ENCODE assay signal across 28 mouse cellular contexts in the genomic region with DNA sequence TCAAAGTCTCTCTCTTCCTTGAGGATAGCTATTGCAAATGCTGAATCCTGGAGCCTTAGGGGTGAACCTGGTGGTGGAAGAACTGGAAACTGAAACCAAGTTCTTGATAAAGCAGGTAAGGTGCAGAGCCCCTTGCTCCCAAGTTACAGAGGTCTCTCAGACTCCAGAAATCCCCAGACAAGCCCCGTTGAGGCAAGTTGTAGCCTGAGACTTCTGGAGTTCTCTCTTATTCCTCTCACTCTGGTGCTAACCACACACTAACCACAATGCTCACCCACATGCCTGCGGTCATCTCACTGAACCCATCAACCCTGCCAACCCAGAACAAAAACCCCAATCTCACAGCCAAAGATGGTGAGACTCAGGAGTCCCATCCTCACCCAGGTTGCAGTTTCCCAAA. TPM values are rescaled to one million over a fixed set of nuclear protein-coding genes. Genes with fewer than 3 reads are reported as not detected.
DNase-seq lines count a peak whose midpoint lies in the region; ATAC-seq and TF ChIP-seq lines count a peak whose summit lies in the region.
"Had no signal": no experiment of that assay in that cellular context is flagged by ENCODE, and none has a peak within 500 bp of the region (broad histone marks: within the 10 kb centered on the region; RNA-seq: fewer than 3 reads in every experiment).

No protein-coding gene starts in this region.

- H3K4me3 ChIP-seq in thymus, adult 2 months (ENCODE audit: control insufficient read depth, insufficient read depth, low read length) = no peak overlapping the region
- no peak overlapping the region for H3K4me3 ChIP-seq in myocyte
- H3K4me3 ChIP-seq in gastrocnemius, adult 2 months = no peak overlapping the region
- H3K4me3 ChIP-seq: embryonic facial prominence, embryonic 12.5 days; forebrain, embryonic 12.5 days; heart, embryonic 15.5 days; hindbrain, embryonic 13.5 days; liver, embryonic 13.5 days; neural tube, embryonic 15.5 days had no signal

- WGBS in thymus, adult 2 months = 12% methylated on average over 2 of the region's 2 CpGs

- TF ChIP-seq CTCF in thymus, adult 2 months (IDR thresholded peaks at IDR 0.05; ENCODE audit: borderline replicate concordance, control insufficient read depth, extremely low read depth, insufficient read depth, low read length, poor library complexity) = no peak
- no peak for TF ChIP-seq CTCF in gastrocnemius, adult 2 months (IDR thresholded peaks at IDR 0.05)

- intact Hi-C loops in gastrocnemius, adult 2 months (cut with DNase I) = loop anchor here (5.0 kb wide), 1 partner anchor 72 kb away; a partner anchor contains a TSS

- peak; percentile 43 for DNase-seq in thymus, adult 2 months
- no peak for DNase-seq in thymus, adult 18-20 months
- DNase-seq in thymus, postnatal 14 days = peak; percentile 55
- no peak for DNase-seq in gastrocnemius, adult 2 months
- no peak for DNase-seq in urinary bladder, postnatal 4 days (ENCODE audit: low spot score in 2 of 2)
- DNase-seq: adrenal gland, adult 8-10 months; cerebellum, adult 2 months; cerebellum, postnatal 25 days; heart, postnatal 36 days; kidney, adult 9 months; kidney, postnatal 25 days; liver, embryonic 13.5 days; lung, embryonic 14.5 days; midbrain, embryonic 14.5 days had no signal

- peaks cover 23% of the 10 kb centered on the region for H3K79me2 ChIP-seq in myocyte (ENCODE audit: control insufficient read depth, insufficient read depth)

- H3K27me3 ChIP-seq in thymus, adult 2 months (ENCODE audit: control insufficient read depth, insufficient read depth, low read length) = no peaks in the 10 kb centered on the region
- peaks cover 9% of the 10 kb centered on the region for H3K27me3 ChIP-seq in myocyte (ENCODE audit: control insufficient read depth, insufficient read depth, insufficient read length)
- H3K27me3 ChIP-seq: embryonic facial prominence, embryonic 12.5 days; heart, embryonic 15.5 days; hindbrain, embryonic 13.5 days; liver, embryonic 13.5 days; neural tube, embryonic 15.5 days had no signal

- no peak overlapping the region for H3ac ChIP-seq in myocyte (ENCODE audit: control insufficient read depth, insufficient read length)

- peak overlapping the region; percentile 42 for H3K4me2 ChIP-seq in myocyte (ENCODE audit: low read depth)
- H3K4me2 ChIP-seq: embryonic facial prominence, embryonic 12.5 days; forebrain, embryonic 12.5 days; heart, embryonic 15.5 days; hindbrain, embryonic 13.5 days; lung, embryonic 14.5 days; neural tube, embryonic 15.5 days had no signal

- H3K27ac ChIP-seq in thymus, adult 2 months (ENCODE audit: control insufficient read depth, insufficient read depth, low read length) = peak overlapping the region; percentile 78
- H3K27ac ChIP-seq in gastrocnemius, adult 2 months = no peak overlapping the region
- H3K27ac ChIP-seq: embryonic facial prominence, embryonic 12.5 days; forebrain, embryonic 12.5 days; heart, embryonic 15.5 days; hindbrain, embryonic 13.5 days had no signal

- peaks cover 38% of the 10 kb centered on the region for H3K4me1 ChIP-seq in thymus, adult 2 months (replicated peaks; ENCODE audit: control insufficient read depth, insufficient read depth, low read length)

- H3K36me3 ChIP-seq in thymus, adult 2 months (ENCODE audit: control insufficient read depth, insufficient read depth, low read length) = no peaks in the 10 kb centered on the region
- H3K36me3 ChIP-seq in myocyte (ENCODE audit: control insufficient read depth, insufficient read depth) = no peaks in the 10 kb centered on the region
- H3K36me3 ChIP-seq: heart, embryonic 15.5 days had no signal

- ATAC-seq in cerebellum, adult (ENCODE audit: insufficient number of reproducible peaks, low FRiP score, low TSS enrichment) = no peak
- ATAC-seq: activated CD4-positive, CD25-positive, alpha-beta regulatory T cell, adult 4 months had no signal

- TF ChIP-seq POLR2A in thymus, adult 2 months (IDR thresholded peaks at IDR 0.05; ENCODE audit: control insufficient read depth, extremely low read depth, insufficient read depth, low read length, poor library complexity) = no peak
- TF ChIP-seq POLR2A in myocyte (IDR thresholded peaks at IDR 0.05; ENCODE audit: insufficient read length, low read depth) = no peak

TF ChIP-seq in myocyte, 11 proteins besides CTCF, POLR2A, EP300 and RAD21:
- TF ChIP-seq REST (IDR thresholded peaks at IDR 0.05; ENCODE audit: insufficient read depth, insufficient read length) = no peak
- no peak for TF ChIP-seq POLR2AphosphoS2 (IDR thresholded peaks at IDR 0.05; ENCODE audit: insufficient read length, low read depth)
- TF ChIP-seq MAX (IDR thresholded peaks at IDR 0.05; ENCODE audit: low read depth) = no peak
- no peak for TF ChIP-seq MYOG (IDR thresholded peaks at IDR 0.05; ENCODE audit: control insufficient read depth in 1 of 3, insufficient read depth in 1 of 3, insufficient read length in 2 of 3, low read depth in 2 of 3)
- no peak for TF ChIP-seq CEBPB (IDR thresholded peaks at IDR 0.05; ENCODE audit: insufficient read depth, poor library complexity, severe bottlenecking)
- no peak for TF ChIP-seq TCF3 (IDR thresholded peaks at IDR 0.05; ENCODE audit: insufficient read length, low read depth)
- TF ChIP-seq USF1 (IDR thresholded peaks at IDR 0.05; ENCODE audit: low read depth) = no peak
- TF ChIP-seq MYOD1 (IDR thresholded peaks at IDR 0.05; ENCODE audit: control insufficient read depth in 1 of 3, insufficient read length in 2 of 3, low read depth in 2 of 3) = no peak
- TF ChIP-seq E2F4 (IDR thresholded peaks at IDR 0.05; ENCODE audit: insufficient read depth) = no peak
- no peak for TF ChIP-seq SRF (IDR thresholded peaks at IDR 0.05; ENCODE audit: control insufficient read depth, insufficient read length, low read depth)

RNA-seq across cellular contexts. Expression of a gene that starts 1.4 kb away (rescaled TPM):
- polyA plus RNA-seq in thymus, adult 2 months (2012; rRNA removed) = 0.75 and 0.96 TPM in 2 replicates
- polyA plus RNA-seq in myocyte (2012; fragmentation: generic; extraction: Trizol) = 0.02 TPM
- not detected for total RNA-seq in gastrocnemius, adult 2 months (2021)
- total RNA-seq: ES-E14; gastrocnemius, postnatal 4 days; heart, adult 8-10 months; heart, postnatal 36 days; megakaryocyte-erythroid progenitor cell, adult 5-6 weeks had no signal
- polyA plus RNA-seq: C2C12; embryonic facial prominence, embryonic 12.5 days; intestine, embryonic 14.5 days; lung, embryonic 14.5 days had no signal

RNA-seq across cellular contexts. Expression of a gene that starts 1.6 kb away (rescaled TPM):
- polyA plus RNA-seq in thymus, adult 2 months (2012; rRNA removed) = 410 and 472 TPM in 2 replicates
- 173 TPM for polyA plus RNA-seq in myocyte (2012; fragmentation: generic; extraction: Trizol)
- total RNA-seq in gastrocnemius, adult 2 months (2021) = 10 to 100 TPM; 69.0 to 75.6 TPM

RNA-seq across cellular contexts. Expression of a gene that starts 19.0 kb away (rescaled TPM):
- 72.7 and 78.5 TPM in 2 replicates for polyA plus RNA-seq in thymus, adult 2 months (2012; rRNA removed)
- polyA plus RNA-seq in myocyte (2012; fragmentation: generic; extraction: Trizol) = 53.8 TPM
- 10 to 100 TPM; 41.1 to 41.6 TPM for total RNA-seq in gastrocnemius, adult 2 months (2021)

RNA-seq across cellular contexts. Expression of a gene that starts 19.1 kb away (rescaled TPM):
- 33.8 and 36.4 TPM in 2 replicates for polyA plus RNA-seq in thymus, adult 2 months (2012; rRNA removed)
- polyA plus RNA-seq in myocyte (2012; fragmentation: generic; extraction: Trizol) = 34.9 TPM
- 10 to 100 TPM; 12.4 to 16.1 TPM for total RNA-seq in gastrocnemius, adult 2 months (2021)

RNA-seq across cellular contexts. Expression of a gene that starts 24.7 kb away (rescaled TPM):
- 799 and 817 TPM in 2 replicates for polyA plus RNA-seq in thymus, adult 2 months (2012; rRNA removed)
- polyA plus RNA-seq in myocyte (2012; fragmentation: generic; extraction: Trizol) = 2,027 TPM
- total RNA-seq in gastrocnemius, adult 2 months (2021) = 100 to 1,000 TPM; 261 to 309 TPM

Comparison
In these comparisons a context has a peak if more than half of its experiments do, and no peak if none do; other contexts are left out.
1. DNase-seq: peak in thymus, adult 2 months (single experiment) and thymus, postnatal 14 days (single experiment); none in thymus, adult 18-20 months (0 of 2), gastrocnemius, adult 2 months (single experiment) and urinary bladder, postnatal 4 days (0 of 2).